Mouse (Mus musculus) urinary bladder, postnatal 25 days (tissue): Measurements from ENCODE around the gene Klhl30.

Source experiments
- DNase-seq: peaks from one replicate; pipeline ENCODE4 v3.0.0; 2022; ENCODE audit warnings: low spot score

Gene Klhl30

GRCm38 (mm10) chr1:91364822-91365644 is 14.2 kb downstream of the Klhl30 start:
- no peak for DNase-seq

DNA sequence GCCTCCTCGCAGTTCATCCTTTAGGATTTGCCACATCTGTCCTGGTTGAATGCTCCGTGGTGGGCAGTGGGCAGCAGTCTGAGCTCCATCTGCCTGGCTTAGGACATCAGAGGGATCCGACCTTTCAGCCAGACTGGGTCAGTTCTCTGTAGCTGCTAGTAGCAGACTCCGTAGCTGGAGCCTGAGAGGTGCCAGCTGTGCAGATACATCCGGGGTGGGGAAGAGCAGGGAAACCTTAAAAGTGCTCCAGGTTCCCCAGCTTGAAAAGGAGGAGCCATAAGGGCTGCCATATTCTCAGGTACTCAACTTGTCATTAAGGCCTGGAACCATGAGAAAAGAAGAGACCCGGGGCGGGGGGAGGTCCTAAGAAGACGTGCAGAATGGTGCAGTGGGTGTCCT is 15.0 kb downstream of the Klhl30 start:
- DNase-seq: no peak

GRCm38 (mm10) chr1:91366215-91367108 is 15.6 kb downstream of the Klhl30 start, which contains the start of gene Erfe:
Gene Erfe, plus strand, starts transcription at chr1:91366430.
- DNase-seq: peak; percentile 71

- no peak for DNase-seq
These were observed 16.5 kb downstream of the Klhl30 start for GRCm38 (mm10) chr1:91367295-91367694.

- no peak for DNase-seq
These were observed 18.6 kb downstream of the Klhl30 start for GRCm38 (mm10) chr1:91369408-91369807.

DNA sequence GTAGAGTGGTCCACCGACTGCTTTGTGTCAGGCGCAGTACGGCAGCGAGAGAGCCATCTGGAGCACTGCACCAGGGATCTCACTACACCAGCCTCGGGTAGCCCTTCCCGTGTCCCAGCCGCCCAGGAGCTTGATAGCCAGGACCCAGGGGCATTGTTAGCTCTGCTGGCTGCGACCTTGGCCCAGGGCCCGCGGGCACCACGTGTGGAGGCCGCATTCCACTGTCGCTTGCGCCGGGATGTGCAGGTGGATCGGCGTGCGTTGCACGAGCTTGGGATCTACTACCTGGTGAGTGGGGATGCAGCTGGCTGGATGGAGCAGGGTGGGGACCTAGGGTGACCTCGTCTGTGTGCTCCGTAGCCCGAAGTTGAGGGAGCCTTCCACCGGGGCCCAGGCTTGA is 19.2 kb downstream of the Klhl30 start:
- DNase-seq: no peak

DNA sequence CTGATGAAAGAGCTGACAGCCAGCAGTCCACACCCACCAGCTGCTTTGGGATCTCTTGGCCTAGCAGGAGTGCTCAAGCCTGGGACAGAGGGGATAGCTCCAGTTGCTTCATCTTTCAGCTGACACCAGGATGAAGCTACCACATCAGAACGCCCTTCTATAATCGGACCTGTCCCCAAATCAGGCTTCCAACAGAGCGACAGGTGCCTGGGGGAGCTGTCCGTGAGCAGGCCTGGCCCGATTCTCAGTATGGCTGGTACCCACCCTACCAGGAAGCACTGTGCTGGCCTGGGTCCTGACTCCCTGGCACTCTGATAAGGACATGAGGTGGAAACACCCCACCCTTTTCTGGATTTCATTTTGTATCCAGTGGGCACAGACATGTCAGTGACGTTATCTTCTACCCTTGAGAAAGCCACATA is 22.6 kb downstream of the Klhl30 start:
- DNase-seq: no peak

DNA sequence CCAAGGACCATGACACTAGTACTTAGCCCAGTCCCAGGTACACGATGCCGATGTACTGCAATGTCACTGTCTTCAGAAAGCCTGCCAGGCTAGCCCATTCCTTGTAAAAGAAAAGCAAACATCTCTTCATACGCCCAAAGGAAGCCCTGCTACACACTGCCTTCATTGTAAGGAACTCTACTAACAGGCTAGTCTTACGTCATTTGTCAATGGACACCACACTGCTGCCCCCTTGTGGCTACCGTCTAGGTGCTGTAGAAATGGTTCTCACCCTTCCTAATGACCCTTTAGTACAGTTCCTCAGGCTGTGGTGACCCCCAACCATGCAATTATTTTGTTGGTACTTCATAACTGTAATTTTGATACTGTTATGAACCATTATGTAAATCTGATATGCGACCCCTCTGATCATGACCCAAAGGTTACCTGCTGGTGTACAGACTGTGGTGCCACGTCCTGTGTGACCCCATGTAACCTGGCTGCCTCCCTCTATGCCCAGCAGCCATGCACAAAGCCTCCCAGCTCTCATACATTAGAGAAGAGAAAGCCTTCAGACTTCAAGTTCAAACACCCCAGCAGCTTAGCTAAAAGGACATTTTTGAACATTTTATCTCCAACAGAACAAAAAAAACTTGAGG is 29.8 kb downstream of the Klhl30 start:
- peak; percentile 77 for DNase-seq

DNA sequence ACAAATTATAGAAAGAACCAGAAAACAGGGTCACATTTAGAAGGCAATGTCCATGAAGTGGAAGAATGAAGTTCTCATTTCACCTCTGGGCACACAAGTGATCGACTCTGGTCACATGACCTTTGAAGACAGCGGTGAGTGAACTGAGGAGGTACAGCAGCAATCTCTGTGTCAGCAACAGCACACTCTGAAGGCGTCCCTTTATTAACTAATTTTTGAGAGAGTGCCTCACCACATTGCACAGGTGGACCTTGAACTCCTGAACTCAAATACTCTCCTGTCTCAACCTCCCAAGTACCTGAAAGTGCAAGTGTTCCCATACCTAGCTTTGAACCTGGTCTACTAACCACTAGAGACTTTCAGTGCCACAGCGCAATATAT is 30.3 kb downstream of the Klhl30 start:
- no peak for DNase-seq

GRCm38 (mm10) chr1:91390369-91390768 is 39.6 kb downstream of the Klhl30 start:
- no peak for DNase-seq

GRCm38 (mm10) chr1:91397927-91398259 is 47.1 kb downstream of the Klhl30 start:
- no peak for DNase-seq

DNA sequence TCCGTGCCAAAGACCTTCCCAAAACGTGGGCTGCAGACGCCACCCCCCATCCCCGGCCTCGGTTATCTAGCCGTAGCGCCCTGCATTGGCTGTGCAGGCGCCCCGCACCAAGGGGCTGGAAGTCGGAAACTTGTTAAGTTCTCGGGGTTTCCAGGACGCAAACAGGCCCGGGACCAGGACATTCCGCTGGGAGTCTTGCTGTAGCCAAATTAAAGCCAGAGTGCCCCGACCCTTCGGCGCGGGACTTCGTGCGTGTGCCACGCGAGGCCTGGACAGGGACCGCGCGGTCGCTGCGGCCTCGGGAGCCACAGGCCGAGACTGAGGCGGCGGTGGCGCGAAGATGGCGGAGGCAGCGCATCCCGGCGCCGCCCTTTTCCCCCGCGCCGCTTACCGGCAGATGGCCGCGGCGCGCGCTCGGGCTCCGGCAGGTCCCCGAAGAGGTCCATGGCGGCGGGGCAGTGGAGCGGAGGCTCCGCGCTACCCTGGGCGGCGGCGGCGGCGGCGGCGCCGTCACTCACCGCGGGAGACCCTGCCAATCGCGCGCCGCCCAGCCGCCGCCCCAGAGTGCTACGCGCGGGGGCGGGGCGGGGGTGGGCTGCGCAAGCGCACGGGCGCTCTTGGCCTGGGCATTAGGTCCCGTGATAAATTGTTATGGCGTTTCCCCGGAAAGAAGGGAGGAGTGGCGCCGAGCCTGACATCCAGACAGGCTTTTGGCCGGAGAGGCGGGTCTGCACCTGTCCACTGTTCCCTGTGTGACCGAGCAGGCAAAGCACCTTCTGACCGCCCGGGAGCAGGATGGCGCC is 47.6 kb downstream of the Klhl30 start, which contains the start of gene Ilkap:
TSS of gene Ilkap (minus strand) at position 556 of the 803 bp plus-strand sequence.
- DNase-seq: peak; percentile 67

GRCm38 (mm10) chr1:91404976-91405375 is 54.2 kb downstream of the Klhl30 start:
- DNase-seq: no peak

DNA sequence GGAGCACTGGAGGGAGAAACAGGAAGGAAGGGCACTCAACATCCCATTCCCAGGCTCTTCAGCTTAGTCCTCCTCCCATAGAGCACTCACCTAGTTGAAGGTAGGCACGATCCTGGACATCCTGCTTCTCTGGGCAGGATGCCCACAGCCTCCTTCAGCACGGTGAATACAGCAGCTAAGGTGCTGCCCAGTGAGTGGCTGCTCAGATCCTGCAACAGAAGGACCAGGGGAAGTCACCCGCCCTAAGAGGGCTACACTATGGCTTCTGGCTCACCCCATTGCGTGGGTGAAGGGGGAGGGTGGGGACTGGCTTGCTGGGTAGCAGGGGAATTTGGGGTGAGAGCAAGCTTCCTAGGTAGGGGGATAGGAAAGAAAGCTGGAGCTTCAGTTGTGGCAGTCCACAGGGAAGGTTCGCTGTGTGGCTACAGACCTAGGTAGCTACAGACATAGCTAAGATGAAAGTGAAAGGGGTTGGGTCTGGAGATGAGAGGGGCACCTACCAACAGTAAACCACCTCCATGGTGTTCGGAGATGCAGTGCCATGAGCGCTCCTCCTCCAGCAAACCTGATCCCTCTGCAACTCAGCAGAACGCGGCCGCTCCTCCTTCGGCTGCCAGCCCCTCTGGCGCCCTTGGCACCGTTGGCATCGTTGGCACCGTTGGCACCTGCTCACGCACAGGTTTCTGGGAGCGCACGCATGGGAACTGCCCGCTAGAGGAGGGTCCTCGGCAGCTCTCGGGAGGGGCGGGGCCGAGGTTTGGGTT is 54.8 kb downstream of the Klhl30 start:
- no peak for DNase-seq

- no peak for DNase-seq
These were observed 57.0 kb downstream of the Klhl30 start for GRCm38 (mm10) chr1:91407819-91408218.

GRCm38 (mm10) chr1:91411631-91412285 is 60.9 kb downstream of the Klhl30 start:
- no peak for DNase-seq
